Mouse (Mus musculus): ENCODE results near the gene Dcaf6. TPM values are rescaled to one million over a fixed set of nuclear protein-coding genes. Genes with fewer than 3 reads are reported as not detected.

Gene Dcaf6
- total RNA-seq, 2 experiments from 2014 or later: 50.5 to 57.9 TPM

DNA sequence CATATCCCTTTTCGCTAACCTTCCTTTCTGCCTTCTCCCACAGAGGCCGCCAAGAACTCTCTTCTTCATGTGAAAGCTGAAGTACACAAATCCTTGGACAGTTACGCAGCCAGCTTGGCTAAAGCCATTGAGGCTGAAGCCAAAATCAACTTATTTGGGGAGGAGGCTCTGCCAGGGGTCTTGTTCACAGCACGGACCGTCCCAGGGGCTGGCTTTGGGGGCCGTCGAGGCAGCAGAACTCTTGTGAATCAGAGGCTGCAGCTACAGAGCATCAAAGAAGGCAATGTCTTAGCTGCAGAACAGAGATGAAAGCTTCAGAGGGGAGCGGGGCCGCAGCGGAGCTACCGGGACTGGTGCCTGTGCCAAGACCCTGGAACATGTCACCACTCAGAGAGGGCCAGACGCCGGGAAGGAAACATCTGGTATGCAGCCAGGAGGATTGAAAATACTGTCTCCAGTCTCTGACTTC, 138.8 kb downstream of the Dcaf6 start:
- DNase-seq: no peak

DNA sequence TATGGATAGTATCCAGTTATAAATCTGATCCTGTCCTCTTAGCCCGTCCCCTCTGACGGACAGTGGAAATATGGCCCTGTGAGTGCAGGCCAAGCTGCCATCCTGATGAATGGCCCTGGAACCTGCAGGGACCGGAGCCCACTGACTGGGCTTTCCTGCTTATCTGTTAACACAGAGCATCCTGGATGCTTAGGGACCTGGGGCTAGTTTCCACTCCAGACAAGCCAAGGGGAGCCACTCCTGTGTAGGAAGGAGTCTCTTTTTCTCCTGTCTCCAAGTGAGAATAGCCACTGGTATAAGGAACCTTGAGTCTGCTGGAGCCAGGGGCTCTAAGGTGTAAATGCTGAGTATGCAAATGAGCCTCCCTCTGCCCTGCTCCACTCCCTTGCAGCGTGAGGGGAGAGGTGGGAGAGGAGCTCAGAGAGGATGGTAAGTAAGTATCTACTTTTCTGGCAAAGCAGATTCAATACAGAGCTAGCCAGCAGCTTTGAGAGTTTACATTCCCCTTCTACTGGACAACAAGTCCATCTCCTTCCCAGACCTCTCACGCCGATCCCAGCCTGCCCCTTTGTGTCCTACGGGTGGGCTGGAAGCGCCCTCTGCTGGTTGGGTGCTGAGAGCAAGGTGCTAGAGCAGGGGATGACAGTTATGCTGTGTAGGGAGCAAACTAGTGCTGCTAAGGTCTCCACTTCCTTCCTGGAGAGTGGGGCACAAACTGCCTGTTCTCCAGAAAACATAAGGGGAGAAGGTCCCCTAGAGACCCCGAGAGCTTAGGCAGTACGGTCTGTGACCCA, 139.9 kb downstream of the Dcaf6 start:
- peak; percentile 90 for DNase-seq

DNA sequence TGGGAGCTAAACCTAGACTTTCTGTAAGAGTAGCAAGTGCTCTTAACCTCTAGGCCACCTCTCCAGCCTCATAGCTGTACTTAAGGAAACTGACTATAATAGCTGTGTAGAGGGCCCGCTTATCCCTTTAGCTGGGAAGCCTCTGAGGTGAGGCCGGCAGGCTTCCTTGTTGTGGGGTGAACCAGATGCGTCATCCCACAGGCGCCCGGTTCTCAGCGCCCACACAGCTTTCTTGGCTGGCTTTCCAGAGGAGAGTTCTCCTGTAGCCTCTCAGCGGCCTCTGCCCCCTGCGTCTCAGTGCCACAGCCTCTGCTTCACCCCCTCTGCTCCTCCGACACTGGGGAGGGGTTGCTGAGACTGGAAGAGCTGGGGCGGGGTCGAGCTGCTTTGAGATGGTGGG, 143.9 kb downstream of the Dcaf6 start:
- DNase-seq: no peak

DNA sequence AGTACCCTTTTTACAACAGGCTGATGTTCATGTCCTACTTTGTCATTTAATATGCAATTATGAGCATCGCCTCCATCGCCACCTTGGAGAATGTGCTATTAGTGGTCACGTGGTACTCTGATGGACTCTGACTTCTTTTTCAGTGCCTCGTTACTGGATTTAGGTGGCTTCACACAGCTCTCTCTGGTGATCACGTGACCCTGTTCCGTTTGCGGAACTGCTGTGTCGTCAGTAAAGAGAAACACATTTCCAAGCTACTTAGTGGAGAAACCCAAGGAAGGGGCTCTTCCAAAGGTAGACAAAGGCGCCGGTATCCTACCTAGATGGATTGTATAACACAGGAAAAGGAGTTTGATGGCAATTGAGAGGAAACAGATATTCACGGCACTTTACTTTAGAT, 152.1 kb downstream of the Dcaf6 start:
- DNase-seq: no peak

DNA sequence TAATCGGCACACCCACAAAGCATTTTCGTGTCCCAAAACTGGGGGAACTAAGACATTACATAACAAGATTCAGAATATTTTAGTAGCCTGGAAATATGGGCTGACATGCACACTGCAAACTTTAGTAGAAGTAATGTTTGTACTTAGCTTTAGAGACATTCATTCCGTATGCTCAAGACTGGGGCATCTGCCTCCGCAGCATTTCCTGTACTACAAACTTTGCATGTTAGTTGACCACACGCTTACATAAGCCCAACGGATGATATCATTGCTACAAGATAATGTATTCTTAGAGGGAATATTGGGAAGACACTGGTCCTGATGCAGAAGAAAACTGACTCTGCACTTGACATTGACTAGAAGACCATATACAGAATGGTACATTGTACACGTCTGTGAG, 155.9 kb downstream of the Dcaf6 start:
- no peak for DNase-seq

DNA sequence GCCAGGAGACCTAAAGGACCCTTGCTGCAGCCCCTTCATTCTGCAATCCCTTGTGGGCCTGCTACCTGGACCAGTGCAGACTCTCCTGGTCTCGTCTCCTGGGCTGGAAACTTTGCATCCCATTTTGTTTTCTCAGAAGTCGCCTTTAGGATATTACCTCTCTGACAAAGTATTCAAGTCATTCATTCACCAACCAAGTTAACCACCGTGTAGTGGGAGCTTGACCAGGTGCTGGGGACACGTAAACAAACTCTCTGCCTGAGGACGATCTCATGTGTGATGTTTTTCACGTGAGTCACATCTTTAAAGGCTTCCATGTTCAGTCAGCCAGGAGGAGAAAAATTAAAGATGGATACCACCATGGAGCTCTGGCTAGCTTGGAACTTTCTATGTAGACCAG, 157.1 kb downstream of the Dcaf6 start:
- no peak for DNase-seq

DNA sequence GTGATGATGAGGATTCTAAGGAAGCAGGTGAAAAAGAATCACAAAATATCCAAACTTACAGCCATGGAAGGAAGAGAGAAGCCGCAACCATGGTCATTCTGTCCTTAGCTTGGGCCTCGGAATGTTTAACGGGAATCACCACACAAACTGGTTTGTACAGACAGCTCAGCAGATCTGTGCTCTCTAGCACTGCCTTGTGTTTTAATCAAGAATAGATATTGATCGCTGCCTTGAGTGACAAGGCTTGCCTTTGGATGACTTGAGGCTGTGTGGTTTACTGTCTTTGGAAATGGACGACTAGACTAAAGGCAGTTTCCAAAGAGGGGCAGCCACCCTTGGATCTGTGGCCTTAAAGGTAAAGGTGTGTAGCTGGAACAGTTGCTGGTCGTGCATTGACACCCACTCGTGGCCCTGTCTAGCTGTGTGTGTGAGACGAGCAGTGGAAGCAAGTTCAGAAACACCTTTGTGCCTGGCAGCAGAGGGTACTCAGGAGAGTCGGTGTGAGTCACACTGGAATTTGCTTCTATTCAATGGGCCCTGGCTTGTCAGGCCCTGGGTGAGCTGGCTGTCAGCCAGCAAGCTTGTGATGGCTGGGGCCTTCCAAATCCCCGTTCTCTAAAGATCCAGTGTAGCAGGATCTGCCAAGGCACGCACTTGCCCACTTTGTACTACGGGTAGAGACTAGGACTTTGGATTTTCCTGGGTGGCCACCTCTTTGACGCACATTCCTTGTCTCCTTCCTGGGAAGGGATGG, 157.6 kb downstream of the Dcaf6 start:
- peak; percentile 42 for DNase-seq

DNA sequence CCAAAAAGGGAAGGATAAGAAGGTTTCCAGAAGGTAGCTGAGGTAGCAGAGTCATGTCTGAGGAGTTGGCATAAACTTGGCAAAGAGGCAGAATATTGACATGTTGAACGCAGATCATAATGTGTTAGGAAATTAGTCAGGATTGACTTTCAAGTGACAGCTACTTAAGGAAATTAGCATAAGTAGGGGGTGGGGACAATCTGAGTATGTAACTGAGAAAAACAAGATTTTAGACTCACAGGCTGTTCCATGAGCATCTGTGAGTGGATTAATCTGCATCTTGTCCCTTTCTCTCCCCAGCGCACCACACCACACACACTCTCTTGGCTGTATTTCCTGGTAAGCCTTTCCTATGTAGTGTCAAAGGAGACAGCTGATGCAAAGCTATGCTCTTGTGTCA, 158.7 kb downstream of the Dcaf6 start:
- DNase-seq: no peak

DNA sequence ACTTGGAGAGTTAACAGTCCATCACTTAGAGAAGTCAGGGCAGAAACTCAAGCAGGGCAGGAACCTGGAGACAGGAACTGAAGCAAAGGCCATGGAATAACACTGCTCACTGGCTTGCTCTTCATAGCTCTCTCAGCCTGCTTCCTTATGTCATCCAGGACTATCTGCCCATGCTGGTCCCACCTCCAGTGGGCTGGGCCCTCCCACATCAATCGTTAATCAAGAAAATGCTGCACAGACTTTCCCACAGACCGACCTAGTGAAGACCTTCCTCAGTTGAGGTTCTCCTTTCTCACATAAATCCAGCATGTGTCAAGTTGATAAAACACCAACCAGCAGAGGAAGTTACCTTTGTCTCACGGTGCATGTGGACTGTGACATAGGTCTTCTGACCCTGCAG, 159.2 kb downstream of the Dcaf6 start:
- no peak for DNase-seq

DNA sequence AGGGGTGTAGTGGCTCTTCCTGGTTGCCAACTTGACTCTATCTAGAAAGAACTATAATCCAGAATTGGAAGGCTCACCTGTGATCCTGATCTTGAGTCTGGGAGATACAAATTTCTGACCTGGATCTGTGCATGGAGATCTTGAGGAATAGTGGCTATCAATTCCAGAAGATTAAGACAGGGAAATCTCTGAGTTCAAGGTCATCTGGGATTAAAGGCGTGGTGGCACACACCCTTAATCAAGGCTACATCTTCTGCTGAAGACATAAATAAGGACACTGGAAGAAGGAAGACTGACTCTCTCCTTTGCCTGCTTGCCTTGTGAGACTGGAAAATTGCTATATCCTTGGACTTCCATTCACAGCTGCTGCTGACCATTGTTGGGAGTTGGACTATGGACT, 164.8 kb downstream of the Dcaf6 start, which contains the start of gene Gpr161:
Gpr161 (plus strand) TSS at position 301 of the 400 bp plus-strand sequence.
- no peak for DNase-seq

DNA sequence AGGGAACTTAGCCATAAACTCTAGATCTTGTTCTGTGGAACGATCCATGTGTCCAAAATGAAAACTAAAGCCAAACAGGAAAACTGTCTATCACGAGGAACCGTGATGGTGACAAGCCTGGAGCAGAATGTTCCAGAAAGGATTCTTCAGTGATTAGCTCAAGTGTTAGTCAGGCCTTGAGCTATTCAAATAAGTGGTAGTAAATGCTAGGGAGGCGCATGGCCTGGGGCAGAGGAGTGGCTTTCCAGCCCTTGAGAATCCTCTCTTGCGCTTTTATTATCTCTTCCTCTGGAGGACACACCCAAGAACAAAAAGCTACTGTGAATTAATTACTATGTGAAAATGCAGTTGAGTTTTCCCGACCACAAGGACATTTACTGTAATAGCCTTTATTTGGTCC, 168.7 kb downstream of the Dcaf6 start:
- DNase-seq: no peak

DNA sequence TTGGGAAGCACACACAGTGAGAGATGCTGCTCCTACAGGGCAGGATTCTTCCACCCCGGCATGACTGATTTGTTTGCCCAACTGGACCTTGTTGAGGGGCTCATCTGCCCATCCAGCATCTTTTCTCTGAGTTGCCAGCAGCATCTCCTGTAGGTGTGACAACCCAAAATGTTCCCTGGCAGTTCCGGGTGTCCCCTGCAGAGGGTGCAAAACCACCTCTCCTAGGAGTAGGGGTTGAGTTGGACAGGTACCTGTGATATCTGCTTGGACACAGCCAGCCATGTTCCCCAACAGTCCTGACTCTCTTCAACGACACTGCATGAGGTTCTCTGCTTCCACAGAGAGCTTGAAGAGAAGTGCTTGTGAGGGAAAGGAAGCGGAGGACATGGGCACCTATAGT, 170.4 kb downstream of the Dcaf6 start:
- peak; percentile 38 for DNase-seq

DNA sequence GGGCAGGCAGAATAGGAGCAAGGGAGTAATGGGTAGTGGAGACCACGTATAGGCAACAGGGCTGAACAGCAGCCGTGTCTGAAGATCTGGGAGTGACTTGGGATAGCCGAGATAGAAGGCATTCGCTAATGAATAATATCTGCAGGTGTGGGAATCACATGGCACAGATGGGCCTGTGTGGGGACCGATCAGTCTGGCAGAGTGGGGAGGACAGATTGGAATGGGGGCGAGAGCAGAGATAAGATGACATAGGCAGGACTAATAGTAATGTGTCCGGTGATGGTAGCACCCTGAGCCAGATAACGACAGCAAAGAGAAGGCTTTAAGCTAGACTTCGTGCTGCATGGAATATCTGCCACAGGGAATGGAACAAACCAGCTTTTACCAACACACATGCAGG, 172.1 kb downstream of the Dcaf6 start:
- no peak for DNase-seq

DNA sequence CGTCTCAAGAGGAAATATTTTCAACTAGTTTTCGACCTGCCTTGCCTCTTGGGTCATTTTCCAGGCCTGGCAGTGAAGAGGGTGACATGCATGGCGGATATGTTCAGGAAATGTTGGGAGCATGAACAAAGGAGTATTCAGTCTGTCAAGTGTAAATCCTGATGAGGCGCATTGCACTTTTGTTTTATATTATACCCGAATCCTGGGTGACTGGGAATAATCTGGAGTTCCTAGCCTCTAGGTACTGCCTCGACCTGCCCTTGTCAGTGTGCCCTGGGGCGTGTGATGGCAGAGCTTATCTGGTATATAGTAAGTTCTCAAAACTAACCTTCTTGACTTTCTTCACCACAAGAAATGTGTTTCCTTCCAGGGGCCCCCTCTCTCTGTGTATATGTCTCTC, 176.2 kb downstream of the Dcaf6 start:
- DNase-seq: no peak

DNA sequence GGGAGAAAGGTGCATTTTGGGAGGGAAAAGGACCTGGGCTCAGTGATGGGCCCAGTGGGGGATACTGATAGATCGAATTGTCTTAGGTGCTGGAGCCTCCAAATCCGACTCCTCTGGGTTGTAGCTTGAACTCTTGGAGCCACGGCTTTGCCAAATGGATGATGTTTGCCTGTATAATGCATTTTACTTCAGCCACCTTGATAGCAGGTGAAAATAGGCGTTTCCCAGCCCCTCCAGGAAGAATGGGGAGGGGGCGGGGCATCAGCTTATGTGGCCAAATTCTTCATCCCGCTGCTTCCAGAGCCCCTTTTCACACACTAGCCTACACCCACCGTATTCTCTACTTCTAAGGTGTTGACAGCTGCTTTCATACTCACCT, 177.3 kb downstream of the Dcaf6 start:
- DNase-seq: no peak

DNA sequence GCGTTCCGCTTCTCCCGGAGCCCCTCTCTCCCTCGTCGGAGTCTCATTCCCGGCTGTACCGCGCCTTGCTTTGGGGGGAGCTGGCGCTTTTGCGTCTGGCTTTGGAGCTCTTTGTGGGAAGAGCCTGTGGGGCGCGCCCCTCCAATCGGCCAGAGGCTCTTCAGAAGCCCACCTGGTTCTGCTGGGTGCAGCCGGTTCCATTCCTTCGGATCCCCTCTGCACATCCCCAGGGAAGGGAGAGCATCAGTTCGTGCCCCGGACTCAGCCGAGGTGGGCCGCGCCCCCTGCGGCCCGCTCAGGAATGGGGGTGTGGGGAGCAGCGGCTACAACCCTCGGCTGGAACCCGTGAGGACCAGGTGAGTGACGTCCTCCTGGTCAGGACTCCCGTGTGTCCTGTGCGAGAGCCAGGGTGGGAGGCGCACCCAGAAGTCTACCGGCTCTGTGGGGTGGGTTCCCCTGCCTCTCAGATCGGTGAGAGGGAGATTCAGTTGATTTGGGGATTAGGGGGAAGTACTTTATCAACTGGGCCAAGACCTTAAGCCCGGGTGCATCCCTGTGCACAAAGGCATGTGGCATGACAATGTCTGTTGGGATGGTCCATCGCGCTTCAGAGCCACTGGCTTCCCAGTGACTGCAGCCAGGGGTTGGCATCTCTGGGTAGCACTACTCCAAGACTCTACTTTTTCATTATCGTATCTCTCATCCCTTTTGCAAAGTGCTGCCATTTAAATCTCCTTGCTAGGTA, 177.9 kb downstream of the Dcaf6 start:
- DNase-seq: no peak

DNA sequence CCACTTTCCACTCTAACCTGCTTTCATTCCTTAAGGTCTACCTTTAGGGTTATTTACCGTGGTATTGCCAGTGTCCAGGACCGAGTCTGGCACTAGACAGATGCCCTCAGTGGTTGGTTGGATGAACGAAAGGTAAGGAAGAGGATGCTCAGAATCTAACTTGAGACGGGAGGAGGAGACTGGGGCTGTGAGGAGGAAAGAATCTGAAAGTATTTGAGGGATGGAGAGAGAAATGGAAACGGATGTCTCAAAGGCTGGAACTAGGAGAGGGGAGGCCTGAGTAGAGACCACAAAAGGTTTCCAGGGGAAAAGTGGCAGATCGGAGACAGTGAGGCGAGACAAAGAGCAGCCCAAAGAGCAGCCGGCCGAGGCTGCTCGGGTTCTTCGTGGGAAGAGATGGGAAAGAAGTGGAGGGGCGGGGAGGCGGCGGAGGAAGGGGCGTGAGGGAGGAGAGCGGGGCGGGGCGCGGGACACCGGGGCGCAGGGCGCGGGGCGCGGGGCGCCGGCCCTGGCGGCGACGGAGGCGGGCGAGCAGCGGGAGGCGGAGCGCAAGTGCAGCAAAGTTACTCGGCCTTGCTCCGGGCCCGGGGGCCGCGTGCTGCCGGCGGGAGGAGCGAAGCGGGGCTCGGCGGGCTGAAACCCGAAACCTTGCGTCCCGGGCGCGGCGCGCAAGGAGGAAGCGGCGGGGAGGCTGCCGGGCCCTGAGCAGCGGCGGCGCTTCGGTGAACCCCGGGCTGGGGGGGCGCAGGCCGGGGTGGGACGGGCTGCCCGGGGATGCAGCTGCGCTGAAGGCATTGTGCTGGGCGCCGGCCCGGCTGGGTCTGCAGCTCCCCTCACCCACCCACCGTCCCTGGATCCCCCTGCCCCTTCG, 178.7 kb downstream of the Dcaf6 start:
- DNase-seq: peak; percentile 84

DNA sequence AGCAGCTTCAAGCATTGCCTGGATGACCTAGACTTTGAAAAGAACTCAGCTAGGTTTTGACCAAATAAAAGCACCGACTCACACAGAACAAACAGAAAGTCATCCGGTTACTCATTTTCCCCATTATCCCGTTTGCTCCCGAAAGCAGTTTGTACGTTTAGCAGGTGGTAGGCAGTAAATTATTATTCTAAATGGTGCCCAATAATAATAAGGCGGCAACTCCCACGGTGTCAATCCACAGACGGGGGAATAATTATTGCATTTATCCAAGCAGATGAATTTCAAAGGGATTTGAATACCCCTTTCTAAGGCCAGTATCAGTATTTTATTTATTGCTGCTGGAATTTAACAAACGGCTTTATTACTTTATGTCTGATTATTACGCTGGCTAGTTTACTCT, 179.5 kb downstream of the Dcaf6 start:
- DNase-seq: no peak
